Mouse (Mus musculus) heart, postnatal 0 days (tissue): ENCODE measurements around the gene Arhgef12.

Experiments
- CTCF ChIP-seq: IDR thresholded peaks from 2 replicates; pipeline ENCODE4 v1.5.1; 2016; ENCODE audit warnings: antibody characterized with exemption, control low read depth, low read depth
- EP300 ChIP-seq: IDR thresholded peaks from 2 replicates; pipeline ENCODE4 v1.6.1; 2016; ENCODE audit warnings: antibody characterized with exemption, low read depth

DNA sequence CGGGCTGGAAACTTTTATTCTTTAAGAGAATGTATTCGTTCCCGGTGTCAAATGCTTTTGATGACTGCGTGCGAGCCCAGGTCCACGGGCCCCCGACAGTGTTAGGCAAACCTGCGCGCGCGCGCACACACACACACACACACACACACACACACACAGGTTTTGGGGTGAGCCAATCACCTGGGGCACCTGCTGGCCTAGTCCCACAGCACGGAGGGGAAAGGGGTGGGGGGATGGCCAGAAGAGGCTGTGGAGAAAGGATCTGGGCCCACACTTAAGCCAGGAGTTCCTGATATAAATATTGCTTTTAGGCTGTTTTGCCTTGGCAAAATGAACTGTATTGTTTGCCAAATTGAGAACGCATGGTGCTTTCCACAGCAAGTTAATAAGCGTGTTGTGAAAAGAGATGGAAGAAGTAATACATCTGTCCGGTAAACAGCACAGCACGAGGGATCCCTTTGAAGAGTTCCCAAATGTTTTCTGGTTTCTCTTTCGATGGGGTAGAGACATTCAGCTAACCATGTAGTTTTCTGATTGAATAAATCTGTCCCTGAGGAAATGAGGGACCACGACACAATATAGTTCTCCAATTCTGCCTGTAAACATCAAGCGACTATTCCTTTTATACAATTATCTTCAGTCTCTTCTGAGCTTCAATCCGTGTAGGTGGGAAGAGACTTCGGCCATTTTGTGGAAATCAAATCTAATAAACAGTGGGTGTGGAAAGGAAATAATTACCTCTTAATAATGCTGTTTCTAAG is 433 bp downstream of the Arhgef12 start:
- TF ChIP-seq EP300 (no peak), CTCF (no peak)
